Mouse (Mus musculus): ENCODE data around the gene Tmem161a. TPM values are rescaled to one million over a fixed set of nuclear protein-coding genes. Genes with fewer than 3 reads are reported as not detected.
A peak's percentile ranks its signal among the peaks of the same experiment; 100 is the strongest.

Gene Tmem161a
- 79.8 and 85.0 TPM in 2 replicates for polyA plus RNA-seq (2016; fragmentation: Nextera tagmentation; extraction: Ambion mirVana)

GRCm38 (mm10) chr8:70172043-70172681 is at the start of gene Tmem161a:
Tmem161a (plus strand) TSS chr8:70172356.
- Histone ChIP-seq H3K36me3 (peaks cover 25% of the 10 kb centered on the region), H3K27ac (peak within 1 kb of the TSS; percentile 84), H3K27me3 (ENCODE audit: low read depth, poor library complexity, severe bottlenecking) (peaks cover 4% of the 10 kb centered on the region), H3K9me3 (replicated peaks) (no peaks in the 10 kb centered on the region), H3K4me1 (peaks cover 21% of the 10 kb centered on the region), H3K4me3 (peak within 1 kb of the TSS; percentile 76)
- peak; percentile 85 for DNase-seq (ENCODE audit: low spot score)
- 3% methylated on average over 27 of the region's 27 CpGs for WGBS

GRCm38 (mm10) chr8:70122863-70123262 is 49.3 kb upstream of the Tmem161a start:
- no peak for DNase-seq (ENCODE audit: low spot score)
- 48% methylated on average over 2 of the region's 2 CpGs for WGBS
- no peaks in the 10 kb centered on the region for H3K9me3 ChIP-seq (replicated peaks)
- no peaks in the 10 kb centered on the region for H3K36me3 ChIP-seq
- no peak overlapping the region for H3K4me3 ChIP-seq
- no peak overlapping the region for H3K27ac ChIP-seq
- H3K4me1 ChIP-seq = peaks cover 7% of the 10 kb centered on the region
- peaks cover 52% of the 10 kb centered on the region for H3K27me3 ChIP-seq (ENCODE audit: low read depth, poor library complexity, severe bottlenecking)

DNA sequence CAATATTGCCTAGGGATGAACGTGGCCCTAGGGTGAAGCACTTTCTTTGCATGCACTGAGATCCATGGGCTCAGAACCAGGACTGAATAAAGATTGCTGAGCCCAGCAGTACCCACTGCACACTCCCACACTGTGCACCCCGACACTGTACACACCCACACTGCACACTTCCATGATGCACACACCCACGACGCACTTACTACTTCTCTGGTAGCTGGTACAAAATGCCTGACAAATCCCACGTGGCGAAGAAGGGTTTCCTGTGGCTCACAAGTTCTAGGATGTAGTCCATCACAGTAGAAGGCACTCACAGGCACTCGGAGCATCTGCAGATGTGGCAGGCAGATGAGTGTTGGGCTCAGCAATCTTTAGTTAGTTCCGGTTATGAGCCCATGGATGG is 47.2 kb upstream of the Tmem161a start:
- peaks cover 11% of the 10 kb centered on the region for H3K4me1 ChIP-seq
- 66% methylated on average over 8 of the region's 8 CpGs for WGBS
- no peaks in the 10 kb centered on the region for H3K9me3 ChIP-seq (replicated peaks)
- H3K27me3 ChIP-seq (ENCODE audit: low read depth, poor library complexity, severe bottlenecking) = peaks cover 31% of the 10 kb centered on the region
- DNase-seq (ENCODE audit: low spot score) = no peak
- H3K27ac ChIP-seq = no peak overlapping the region
- H3K36me3 ChIP-seq = no peaks in the 10 kb centered on the region
- no peak overlapping the region for H3K4me3 ChIP-seq

- Histone ChIP-seq H3K9me3 (replicated peaks) (no peaks in the 10 kb centered on the region), H3K4me3 (no peak overlapping the region), H3K27me3 (ENCODE audit: low read depth, poor library complexity, severe bottlenecking) (peaks cover 7% of the 10 kb centered on the region; the same call in 1 of the 2 replicates), H3K4me1 (peaks cover 16% of the 10 kb centered on the region), H3K27ac (no peak overlapping the region), H3K36me3 (peaks cover 13% of the 10 kb centered on the region)
- WGBS = 75% methylated on average over 3 of the region's 3 CpGs
- no peak for DNase-seq (ENCODE audit: low spot score)
Observed at GRCm38 (mm10) chr8:70128435-70128834, 43.7 kb upstream of the Tmem161a start.

- Histone ChIP-seq H3K4me1 (peaks cover 16% of the 10 kb centered on the region), H3K27ac (no peak overlapping the region), H3K27me3 (ENCODE audit: low read depth, poor library complexity, severe bottlenecking) (peaks cover 5% of the 10 kb centered on the region; the same call in 1 of the 2 replicates), H3K9me3 (replicated peaks) (no peaks in the 10 kb centered on the region), H3K4me3 (no peak overlapping the region), H3K36me3 (peaks cover 23% of the 10 kb centered on the region)
- DNase-seq (ENCODE audit: low spot score) = no peak
- WGBS = 69% methylated on average over 9 of the region's 9 CpGs
Observed at GRCm38 (mm10) chr8:70129309-70129952, 42.7 kb upstream of the Tmem161a start.

- no peak overlapping the region for H3K27ac ChIP-seq
Observed at GRCm38 (mm10) chr8:70130066-70130465, 42.1 kb upstream of the Tmem161a start.

GRCm38 (mm10) chr8:70131166-70131883 is 40.8 kb upstream of the Tmem161a start, which contains the start of gene Nr2c2ap:
Nr2c2ap (plus strand) TSS chr8:70131333.
- peak; percentile 88 for DNase-seq (ENCODE audit: low spot score)
- peaks cover 42% of the 10 kb centered on the region for H3K36me3 ChIP-seq
- peak within 1 kb of the TSS; percentile 83 for H3K27ac ChIP-seq
- no peaks in the 10 kb centered on the region for H3K9me3 ChIP-seq (replicated peaks)
- peak within 1 kb of the TSS; percentile 79 for H3K4me3 ChIP-seq
- no peaks in the 10 kb centered on the region for H3K27me3 ChIP-seq (ENCODE audit: low read depth, poor library complexity, severe bottlenecking)
- 2% methylated on average over 37 of the region's 37 CpGs for WGBS
- H3K4me1 ChIP-seq = peaks cover 16% of the 10 kb centered on the region

More at GRCm38 (mm10) chr8:70130066-70130465, 42.1 kb upstream of the Tmem161a start:
- DNase-seq (ENCODE audit: low spot score) = no peak
- Histone ChIP-seq H3K27me3 (ENCODE audit: low read depth, poor library complexity, severe bottlenecking) (0 out of 2 replicates have a peak, but pooled peaks cover under 1% of the 10 kb centered on the region), H3K9me3 (replicated peaks) (no peaks in the 10 kb centered on the region), H3K4me3 (no peak overlapping the region), H3K36me3 (peaks cover 30% of the 10 kb centered on the region), H3K4me1 (peaks cover 16% of the 10 kb centered on the region)
- WGBS = 76% methylated on average over 3 of the region's 3 CpGs

DNA sequence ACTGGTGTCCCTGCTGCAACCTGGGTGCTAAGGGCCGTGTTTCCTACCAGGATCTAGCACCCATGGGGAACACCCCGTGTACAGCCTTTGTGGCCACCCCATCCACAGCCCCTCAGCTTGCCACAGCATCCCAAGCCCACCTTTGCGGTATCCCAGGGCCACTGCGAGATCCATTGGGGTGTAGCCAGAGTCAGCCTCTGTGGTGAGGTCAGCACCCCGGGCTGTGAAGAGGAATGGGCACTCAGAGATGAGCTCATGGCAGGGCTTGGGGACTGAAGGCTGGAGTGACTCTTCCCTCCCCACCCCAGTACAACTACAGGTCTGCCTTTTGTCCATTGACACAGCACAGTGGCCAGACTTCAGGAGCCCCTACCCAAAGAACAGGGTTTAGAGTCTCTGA is 38.1 kb upstream of the Tmem161a start:
- 88% methylated on average over 5 of the region's 5 CpGs for WGBS
- Histone ChIP-seq H3K9me3 (replicated peaks) (no peaks in the 10 kb centered on the region), H3K36me3 (peaks cover 58% of the 10 kb centered on the region), H3K4me3 (no peak overlapping the region), H3K4me1 (peaks cover 26% of the 10 kb centered on the region), H3K27me3 (ENCODE audit: low read depth, poor library complexity, severe bottlenecking) (no peaks in the 10 kb centered on the region), H3K27ac (no peak overlapping the region)
- no peak for DNase-seq (ENCODE audit: low spot score)

DNA sequence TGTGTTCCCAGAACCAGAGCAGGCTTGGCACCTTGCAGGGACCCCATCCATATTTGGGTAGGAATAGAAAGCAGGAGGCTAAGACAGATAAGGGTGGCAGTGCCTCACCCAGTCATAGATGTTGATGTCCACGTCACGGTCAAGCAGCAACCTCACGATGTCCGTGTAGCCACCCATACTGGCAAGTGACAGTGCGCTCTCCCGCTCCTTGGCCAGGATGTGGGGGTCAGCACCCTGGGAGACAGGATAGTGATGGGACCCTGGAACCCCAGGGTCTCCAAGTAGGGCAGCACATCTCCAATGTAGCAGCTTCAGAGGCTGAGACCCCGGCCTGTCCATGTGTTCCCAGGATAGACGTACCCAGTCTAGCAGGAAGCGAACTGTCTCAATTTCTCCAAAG is 37.2 kb upstream of the Tmem161a start:
- no peak overlapping the region for H3K27ac ChIP-seq
- no peaks in the 10 kb centered on the region for H3K9me3 ChIP-seq (replicated peaks)
- no peaks in the 10 kb centered on the region for H3K27me3 ChIP-seq (ENCODE audit: low read depth, poor library complexity, severe bottlenecking)
- peaks cover 58% of the 10 kb centered on the region for H3K36me3 ChIP-seq
- 95% methylated on average over 9 of the region's 9 CpGs for WGBS
- H3K4me1 ChIP-seq = peaks cover 22% of the 10 kb centered on the region
- no peak for DNase-seq (ENCODE audit: low spot score)
- H3K4me3 ChIP-seq = no peak overlapping the region

GRCm38 (mm10) chr8:70136591-70136990 is 35.6 kb upstream of the Tmem161a start:
- Histone ChIP-seq H3K4me3 (no peak overlapping the region), H3K9me3 (replicated peaks) (no peaks in the 10 kb centered on the region), H3K27ac (no peak overlapping the region), H3K36me3 (peaks cover 58% of the 10 kb centered on the region), H3K4me1 (peaks cover 24% of the 10 kb centered on the region), H3K27me3 (ENCODE audit: low read depth, poor library complexity, severe bottlenecking) (no peaks in the 10 kb centered on the region)
- no peak for DNase-seq (ENCODE audit: low spot score)
- WGBS = 84% methylated on average over 4 of the region's 4 CpGs

DNA sequence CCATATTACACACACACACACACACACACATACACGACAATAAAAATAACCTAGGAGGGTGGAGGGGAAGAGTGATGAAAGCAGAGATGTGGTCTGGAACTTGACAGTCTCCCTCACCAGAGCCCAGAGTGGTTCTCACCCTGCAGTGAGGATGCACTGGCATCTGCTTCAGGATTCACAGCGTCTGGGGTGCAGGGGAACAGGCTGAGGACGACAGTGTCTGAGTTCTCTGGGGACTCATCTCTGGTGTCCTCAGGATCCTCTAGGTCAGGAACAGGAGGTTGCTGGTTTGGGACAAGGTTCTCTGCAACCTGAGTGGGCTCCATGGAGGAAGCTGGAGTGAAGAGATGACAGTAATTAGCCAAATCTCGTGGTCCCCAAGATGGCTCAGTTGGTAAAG is 34.3 kb upstream of the Tmem161a start:
- WGBS = 83% methylated on average over 4 of the region's 4 CpGs
- Histone ChIP-seq H3K36me3 (peaks cover 62% of the 10 kb centered on the region), H3K27me3 (ENCODE audit: low read depth, poor library complexity, severe bottlenecking) (no peaks in the 10 kb centered on the region), H3K4me1 (peaks cover 20% of the 10 kb centered on the region), H3K27ac (no peak overlapping the region), H3K4me3 (peak overlapping the region; percentile 89), H3K9me3 (replicated peaks) (no peaks in the 10 kb centered on the region)
- no peak for DNase-seq (ENCODE audit: low spot score)

- DNase-seq (ENCODE audit: low spot score) = peak; percentile 98
- peak within 1 kb of the TSS; percentile 89 for H3K4me3 ChIP-seq
- under 1% methylated on average over 46 of the region's 46 CpGs for WGBS
- H3K27me3 ChIP-seq (ENCODE audit: low read depth, poor library complexity, severe bottlenecking) = no peaks in the 10 kb centered on the region
- H3K27ac ChIP-seq = peak within 1 kb of the TSS; percentile 89
- peaks cover 62% of the 10 kb centered on the region for H3K36me3 ChIP-seq
- H3K9me3 ChIP-seq (replicated peaks) = no peaks in the 10 kb centered on the region
- H3K4me1 ChIP-seq = peaks cover 20% of the 10 kb centered on the region
Observed at GRCm38 (mm10) chr8:70139026-70139857, 32.9 kb upstream of the Tmem161a start, which contains the start of the genes Rfxank, Borcs8 and Mef2b. Rfxank (minus strand) TSS chr8:70139154. Borcs8 (plus strand) TSS chr8:70139499. Mef2b (plus strand) TSS chr8:70139711.

Measured in limb, embryonic 10.5 days (tissue).